Mouse (Mus musculus): ENCODE measurements at regions not wholly inside any gene's neighbourhood (a gene's known extent, or its start where the extent isn't known, plus 50 kb on each side); places are given as distances from the start of the nearest gene placed in this dataset.

DNA sequence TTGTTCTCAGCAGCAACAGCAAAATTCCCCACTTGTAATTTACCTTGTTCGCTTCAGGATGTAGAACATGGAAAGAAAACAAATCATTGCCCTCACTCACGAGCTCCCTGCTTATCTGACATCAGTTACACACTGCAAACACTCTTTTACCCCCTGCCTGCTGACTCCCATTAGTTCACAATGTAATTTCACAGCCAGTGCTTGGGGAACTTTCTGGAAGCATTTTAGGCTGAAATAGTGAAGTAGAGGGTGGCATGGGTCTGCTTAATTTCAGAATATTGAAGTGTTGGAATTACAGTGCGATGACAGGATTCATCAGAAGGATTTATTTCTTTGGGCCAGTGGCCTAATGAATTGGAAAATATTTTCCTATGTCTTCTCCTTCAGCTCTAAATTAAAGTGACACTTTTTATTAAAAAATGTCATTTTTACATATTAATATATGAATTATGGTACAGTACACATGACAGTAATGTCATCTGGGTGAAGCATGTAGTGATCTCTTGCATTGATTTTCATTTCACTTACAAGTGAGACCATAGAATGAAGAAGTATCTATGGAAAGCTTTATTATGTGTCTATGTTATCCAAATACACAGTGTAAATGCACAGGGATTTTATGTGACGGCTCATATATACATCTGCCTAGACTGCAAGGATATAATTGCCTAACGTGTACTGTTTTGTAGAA lies 153.7 kb downstream of the Inhba start:
- TF ChIP-seq CTCF (IDR thresholded peaks at IDR 0.05; ENCODE audit: low read depth) (no peak), EP300 (IDR thresholded peaks at IDR 0.05; ENCODE audit: low read depth) (no peak)
